Mouse (Mus musculus) midbrain, embryonic 11.5 days (tissue): Measurements from ENCODE around the gene Il9. TPM values are rescaled to one million over a fixed set of nuclear protein-coding genes. Genes with fewer than 3 reads are reported as not detected.

Source experiments
- ATAC-seq: fragments of 200-750 bp; cut with Nextera tagmentation; 2 replicates; pipeline ENCODE4 v1.8.0; 2017; ENCODE audit warnings: moderate TSS enrichment, moderate library complexity; ENCODE audit not compliant: low FRiP score
- DNase-seq: peaks from one replicate; pipeline ENCODE4 v3.0.0; 2015; ENCODE audit warnings: low spot score; ENCODE audit errors: missing footprints
- H3K27ac ChIP-seq: fragments of 300-500 bp; sonication (generic); 2 replicates; pipeline ENCODE4 v1.5.1; 2014; ENCODE audit warnings: low read depth, low read length
- H3K27me3 ChIP-seq: fragments of 300-500 bp; sonication (generic); 2 replicates; pipeline ENCODE4 v1.6.1; 2014; ENCODE audit warnings: mild to moderate bottlenecking, low read length, moderate library complexity, mixed read lengths; ENCODE audit not compliant: control insufficient read depth, insufficient read depth
- H3K36me3 ChIP-seq: fragments of 300-500 bp; sonication (generic); 2 replicates; pipeline ENCODE4 v1.6.1; 2014; ENCODE audit warnings: mild to moderate bottlenecking, low read length, moderate library complexity, mixed read lengths; ENCODE audit not compliant: control insufficient read depth, insufficient read depth
- H3K4me1 ChIP-seq: fragments of 300-500 bp; sonication (generic); 2 replicates; pipeline ENCODE4 v1.6.1; 2014; ENCODE audit warnings: low read length; ENCODE audit not compliant: control insufficient read depth, insufficient read depth
- H3K4me2 ChIP-seq: fragments of 300-500 bp; sonication (generic); 2 replicates; pipeline ENCODE4 v1.6.1; 2014; ENCODE audit warnings: mild to moderate bottlenecking, moderate library complexity
- H3K4me3 ChIP-seq: fragments of 300-500 bp; sonication (generic); 2 replicates; pipeline ENCODE4 v1.5.1; 2014; ENCODE audit warnings: low read depth, low read length
- H3K9ac ChIP-seq: fragments of 300-500 bp; sonication (generic); 2 replicates; pipeline ENCODE4 v1.6.1; 2014; ENCODE audit warnings: low read length
- H3K9me3 ChIP-seq: fragments of 300-500 bp; sonication (generic); 2 replicates; pipeline ENCODE4 v1.6.1; 2016; ENCODE audit warnings: low read length; ENCODE audit not compliant: control insufficient read depth
- WGBS: fragments of 180-500 bp; shearing (Covaris S2); extraction: QIAGEN DNeasy Blood & Tissue Kit; methylation state at CpG from one replicate; pipeline ENCODE4 v1.1.7; 2014; 5-methylcytosine and 5-hydroxymethylcytosine counted together
- polyA plus RNA-seq: library from polyadenylated mRNA; unstranded; fragments of >200 nt; fragmentation: Nextera tagmentation; extraction: Ambion mirVana; gene quantifications from 2 replicates; pipeline ENCODE4 v1.2.1, GENCODE M21; 2014

Il9 gene
- polyA plus RNA-seq = not detected in 2 replicates

DNA sequence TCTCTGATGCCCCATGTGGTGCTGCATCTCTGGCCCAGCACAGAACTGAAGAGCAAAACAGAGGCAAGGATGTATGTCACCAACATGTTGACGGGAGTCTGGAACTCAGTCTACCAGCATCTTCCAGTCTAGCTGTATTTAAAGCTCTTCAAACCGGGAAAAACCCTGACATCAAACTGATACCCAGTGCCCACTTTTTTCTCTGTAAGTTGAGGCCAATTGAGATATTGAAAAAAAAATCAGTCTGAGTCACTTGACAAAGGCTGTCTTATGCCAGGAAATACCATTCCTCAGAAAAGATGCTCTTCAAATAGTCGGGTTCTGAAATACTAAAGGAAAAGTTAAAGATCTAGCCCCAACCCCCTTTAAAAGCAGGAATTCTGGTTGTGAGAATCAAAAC lies at the start of gene Il9:
Gene Il9 (minus strand): TSS at position 101 of the 400 bp plus-strand sequence.
- Histone ChIP-seq H3K36me3 (no peaks in the 10 kb centered on the region), H3K4me2 (no peak within 1 kb of the TSS), H3K4me3 (no peak within 1 kb of the TSS), H3K9ac (no peak within 1 kb of the TSS), H3K27ac (no peak within 1 kb of the TSS), H3K27me3 (no peaks in the 10 kb centered on the region), H3K9me3 (no peaks in the 10 kb centered on the region), H3K4me1 (no peaks in the 10 kb centered on the region)
- DNase-seq = no peak
- 82% methylated on average over 3 of the region's 3 CpGs for WGBS
- ATAC-seq = no peak

DNA sequence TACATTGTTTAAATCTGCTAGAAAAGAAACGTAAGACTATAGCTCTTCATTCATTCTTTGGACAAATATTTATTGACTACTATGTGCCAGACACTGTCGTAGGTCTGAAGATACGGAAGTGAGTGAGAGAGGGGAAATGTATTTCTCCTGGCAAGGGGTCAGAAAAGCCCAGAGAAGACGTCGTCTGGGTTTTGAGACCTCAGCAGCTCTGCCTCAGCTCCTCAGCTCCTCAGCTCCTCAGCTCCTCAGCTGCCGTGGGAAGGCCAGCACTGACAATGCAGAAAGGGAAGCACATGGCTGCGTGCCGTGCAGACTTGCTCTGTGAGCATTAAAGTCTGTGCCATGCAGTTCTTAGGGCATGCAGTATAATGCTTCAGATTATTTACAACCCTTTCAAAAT lies 47.6 kb upstream of the Il9 start:
- Histone ChIP-seq H3K27me3 (no peaks in the 10 kb centered on the region), H3K4me2 (no peak overlapping the region), H3K36me3 (no peaks in the 10 kb centered on the region), H3K4me1 (no peaks in the 10 kb centered on the region), H3K9me3 (no peaks in the 10 kb centered on the region; the same call in 1 of the 2 replicates), H3K4me3 (no peak overlapping the region), H3K27ac (no peak overlapping the region), H3K9ac (no peak overlapping the region)
- DNase-seq (peak; percentile 4), ATAC-seq (no peak)
- 73% methylated on average over 8 of the region's 8 CpGs for WGBS

DNA sequence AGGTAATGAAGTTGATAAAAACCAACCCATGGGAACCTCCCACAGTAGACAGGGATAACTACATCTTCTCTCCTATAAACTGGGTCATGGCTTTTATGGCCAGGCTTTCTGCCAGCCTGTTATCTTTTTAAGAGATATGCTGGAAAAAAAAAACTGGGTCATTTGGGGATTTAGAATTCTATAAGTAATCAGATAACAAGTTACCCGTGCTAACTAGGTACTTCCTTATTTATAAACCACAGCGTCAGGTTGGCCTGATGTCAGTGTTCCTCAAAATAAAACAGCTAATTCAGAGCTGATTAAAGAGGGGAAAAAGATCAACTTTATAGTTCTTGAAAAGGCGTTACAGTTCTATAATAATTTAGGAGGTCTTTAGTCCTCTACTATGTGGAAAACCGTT lies 47.0 kb upstream of the Il9 start:
- ATAC-seq (no peak), DNase-seq (peak; percentile 8)
- WGBS = 84% methylated on average over 4 of the region's 4 CpGs
- Histone ChIP-seq H3K4me3 (no peak overlapping the region), H3K4me1 (no peaks in the 10 kb centered on the region), H3K36me3 (no peaks in the 10 kb centered on the region), H3K9ac (no peak overlapping the region), H3K27ac (no peak overlapping the region), H3K4me2 (no peak overlapping the region), H3K27me3 (no peaks in the 10 kb centered on the region), H3K9me3 (no peaks in the 10 kb centered on the region; the same call in 1 of the 2 replicates)

GRCm38 (mm10) chr13:56528281-56528680 lies 46.2 kb upstream of the Il9 start:
- no peak overlapping the region for H3K4me3 ChIP-seq
- no peaks in the 10 kb centered on the region for H3K27me3 ChIP-seq
- H3K4me1 ChIP-seq = no peaks in the 10 kb centered on the region
- H3K27ac ChIP-seq = no peak overlapping the region
- H3K9me3 ChIP-seq = no peaks in the 10 kb centered on the region
- no peak overlapping the region for H3K9ac ChIP-seq
- 92% methylated on average over 11 of the region's 11 CpGs for WGBS
- H3K36me3 ChIP-seq = no peaks in the 10 kb centered on the region
- no peak for ATAC-seq
- H3K4me2 ChIP-seq = no peak overlapping the region
- no peak for DNase-seq

- DNase-seq (no peak), ATAC-seq (no peak)
- Histone ChIP-seq H3K27ac (no peak overlapping the region), H3K36me3 (no peaks in the 10 kb centered on the region), H3K9me3 (no peaks in the 10 kb centered on the region), H3K9ac (no peak overlapping the region), H3K4me2 (no peak overlapping the region), H3K4me1 (peaks cover under 1% of the 10 kb centered on the region; the same call in 1 of the 2 replicates), H3K4me3 (no peak overlapping the region), H3K27me3 (no peaks in the 10 kb centered on the region)
- WGBS = 94% methylated on average over 7 of the region's 7 CpGs
Observed at GRCm38 (mm10) chr13:56527846-56528245, 45.8 kb upstream of the Il9 start.

GRCm38 (mm10) chr13:56526871-56527270 lies 44.8 kb upstream of the Il9 start:
- no peak overlapping the region for H3K4me2 ChIP-seq
- no peaks in the 10 kb centered on the region for H3K27me3 ChIP-seq
- DNase-seq = no peak
- H3K36me3 ChIP-seq = no peaks in the 10 kb centered on the region
- peaks cover 2% of the 10 kb centered on the region; the same call in 1 of the 2 replicates for H3K4me1 ChIP-seq
- H3K9me3 ChIP-seq = no peaks in the 10 kb centered on the region
- no peak overlapping the region for H3K27ac ChIP-seq
- no peak for ATAC-seq
- WGBS = 86% methylated on average over 12 of the region's 12 CpGs
- no peak overlapping the region for H3K4me3 ChIP-seq
- H3K9ac ChIP-seq = no peak overlapping the region

DNA sequence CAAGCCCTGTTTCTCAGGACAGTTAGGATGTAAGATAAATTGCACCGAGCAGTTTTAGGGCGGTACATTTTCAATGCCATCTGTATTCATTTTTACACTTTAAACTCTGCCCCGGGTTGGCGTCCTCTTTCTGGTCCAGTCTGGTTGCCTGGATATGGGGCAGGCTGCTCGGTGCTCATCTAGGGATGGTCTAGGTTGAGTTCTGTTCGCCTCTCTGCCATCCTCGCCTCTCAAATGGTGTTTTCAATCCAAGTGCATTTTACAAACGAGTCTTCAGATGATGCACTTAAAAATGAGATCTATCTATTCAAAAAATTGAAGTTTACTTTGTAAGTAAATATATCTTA lies 40.7 kb upstream of the Il9 start:
- 11% methylated on average over 8 of the region's 8 CpGs for WGBS
- DNase-seq (no peak), ATAC-seq (no peak)
- Histone ChIP-seq H3K36me3 (no peaks in the 10 kb centered on the region), H3K9ac (peak overlapping the region; percentile 70), H3K9me3 (no peaks in the 10 kb centered on the region), H3K27ac (no peak overlapping the region), H3K27me3 (no peaks in the 10 kb centered on the region), H3K4me3 (peak overlapping the region; percentile 68), H3K4me2 (peak overlapping the region; percentile 78), H3K4me1 (peaks cover 2% of the 10 kb centered on the region; the same call in 1 of the 2 replicates)

DNA sequence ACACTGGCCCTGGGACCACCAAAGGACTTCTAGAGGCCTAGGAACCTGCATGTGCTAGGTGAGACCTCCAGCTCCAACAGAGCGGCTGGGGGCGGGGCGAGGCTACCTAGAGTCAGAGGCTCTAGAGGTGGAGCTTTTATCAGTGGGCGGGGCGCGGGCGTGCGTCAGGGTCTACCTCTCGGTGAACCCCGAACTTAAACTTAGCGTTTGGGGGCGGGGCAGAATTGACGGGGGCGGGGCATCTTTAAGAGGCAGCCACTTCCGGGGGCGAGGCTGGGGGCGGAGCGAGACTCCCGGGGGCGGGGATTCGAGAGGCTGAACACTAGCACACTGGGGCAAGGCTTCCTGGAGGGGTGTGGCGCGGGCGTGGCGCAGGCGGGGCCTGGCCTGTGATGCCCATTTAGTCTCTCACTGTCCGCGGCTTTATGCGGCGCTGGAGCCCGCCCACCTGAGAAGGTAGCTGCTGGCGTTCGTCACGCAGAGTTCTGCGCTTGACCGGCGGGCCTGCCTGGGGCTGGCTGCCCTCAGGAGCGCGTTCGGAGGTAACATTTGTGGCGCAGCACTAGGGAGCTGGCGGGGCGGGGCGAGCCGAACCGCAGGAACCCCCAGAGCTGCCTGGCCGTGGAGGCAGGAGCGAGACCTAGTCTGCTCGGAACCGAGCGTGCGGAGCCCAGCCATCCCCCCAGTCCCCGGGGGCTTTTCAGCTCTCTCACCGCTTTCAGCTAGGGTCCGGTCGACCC lies 40.2 kb upstream of the Il9 start, which contains the start of gene Fbxl21:
Gene Fbxl21 (plus strand): TSS at position 392 of the 740 bp plus-strand sequence.
- DNase-seq (peak; percentile 99), ATAC-seq (peak; percentile 97)
- Histone ChIP-seq H3K4me3 (peak within 1 kb of the TSS; percentile 68), H3K9ac (peak within 1 kb of the TSS; percentile 70), H3K9me3 (no peaks in the 10 kb centered on the region), H3K36me3 (no peaks in the 10 kb centered on the region), H3K4me1 (peaks cover 2% of the 10 kb centered on the region; the same call in 1 of the 2 replicates), H3K27me3 (no peaks in the 10 kb centered on the region), H3K4me2 (peak within 1 kb of the TSS; percentile 78), H3K27ac (no peak within 1 kb of the TSS)
- 2% methylated on average over 52 of the region's 56 CpGs for WGBS

GRCm38 (mm10) chr13:56516816-56517215 lies 34.8 kb upstream of the Il9 start:
- Histone ChIP-seq H3K4me2 (no peak overlapping the region), H3K4me3 (no peak overlapping the region), H3K4me1 (peaks cover 3% of the 10 kb centered on the region; the same call in 1 of the 2 replicates), H3K27me3 (no peaks in the 10 kb centered on the region), H3K36me3 (no peaks in the 10 kb centered on the region), H3K27ac (no peak overlapping the region), H3K9ac (no peak overlapping the region), H3K9me3 (no peaks in the 10 kb centered on the region)
- ATAC-seq (no peak), DNase-seq (no peak)
- WGBS = 24% methylated on average over 7 of the region's 7 CpGs
